Mouse (Mus musculus) kidney, postnatal 4 days (tissue): ENCODE measurements around the gene Ghdc.
A peak's percentile ranks its signal among the peaks of the same experiment; 100 is the strongest.

Source experiments
- DNase-seq, 2 experiments: peaks; one replicate each; pipeline ENCODE4 v3.0.0; 2021; ENCODE audit warnings: mixed read lengths in 2 of 2

Ghdc gene

GRCm38 (mm10) chr11:100741348-100741747, 29.4 kb downstream of the Ghdc start:
- no peak for DNase-seq

- DNase-seq = no peak
These were observed 32.0 kb downstream of the Ghdc start for GRCm38 (mm10) chr11:100738749-100739148.

GRCm38 (mm10) chr11:100738066-100738604, 32.6 kb downstream of the Ghdc start, which contains the start of gene Rab5c:
Gene Rab5c (minus strand): TSS chr11:100738215.
- peak; percentile 98 to 99 for DNase-seq

GRCm38 (mm10) chr11:100737105-100737733, 33.5 kb downstream of the Ghdc start:
- peak in 1 of 2 experiments; percentile 25 for DNase-seq

GRCm38 (mm10) chr11:100736746-100737080, 34.0 kb downstream of the Ghdc start:
- DNase-seq = no peak

GRCm38 (mm10) chr11:100735954-100736745, 34.6 kb downstream of the Ghdc start:
- DNase-seq = no peak

- no peak for DNase-seq
These were observed 35.5 kb downstream of the Ghdc start for GRCm38 (mm10) chr11:100735134-100735865.

- DNase-seq = peak in 1 of 2 experiments; percentile 27
These were observed 40.1 kb downstream of the Ghdc start for GRCm38 (mm10) chr11:100730477-100731205.

GRCm38 (mm10) chr11:100729976-100730375, 40.8 kb downstream of the Ghdc start:
- no peak for DNase-seq

GRCm38 (mm10) chr11:100728601-100729000, 42.2 kb downstream of the Ghdc start:
- no peak for DNase-seq

- DNase-seq = no peak
These were observed 43.6 kb downstream of the Ghdc start for GRCm38 (mm10) chr11:100727201-100727600.

GRCm38 (mm10) chr11:100724919-100725512, 45.7 kb downstream of the Ghdc start:
- peak in 1 of 2 experiments; percentile 48 for DNase-seq

GRCm38 (mm10) chr11:100722493-100723028, 48.2 kb downstream of the Ghdc start:
- DNase-seq = no peak

GRCm38 (mm10) chr11:100721776-100722492, 48.8 kb downstream of the Ghdc start:
- DNase-seq = no peak

- no peak for DNase-seq
These were observed 49.5 kb downstream of the Ghdc start for GRCm38 (mm10) chr11:100721254-100721653.

GRCm38 (mm10) chr11:100720345-100720744, 50.4 kb downstream of the Ghdc start:
- no peak for DNase-seq

GRCm38 (mm10) chr11:100719893-100720292, 50.9 kb downstream of the Ghdc start:
- peak in 1 of 2 experiments; percentile 54 for DNase-seq

GRCm38 (mm10) chr11:100719312-100719711, 51.4 kb downstream of the Ghdc start:
- DNase-seq = no peak

- no peak for DNase-seq
These were observed 51.9 kb downstream of the Ghdc start for GRCm38 (mm10) chr11:100718866-100719265.

- no peak for DNase-seq
These were observed 52.3 kb downstream of the Ghdc start for GRCm38 (mm10) chr11:100718462-100718861.

- no peak for DNase-seq
These were observed 54.1 kb downstream of the Ghdc start for GRCm38 (mm10) chr11:100716649-100717048.
